Mouse (Mus musculus): Measurements from ENCODE around the gene Uqcrc1. TPM values are rescaled to one million over a fixed set of nuclear protein-coding genes. Genes with fewer than 3 reads are reported as not detected.

The Uqcrc1 gene
- total RNA-seq, 1 experiment from 2014 or later: 254 TPM

Other genes with a start within 250 kb of the Uqcrc1 start
- 21.9 and 29.5 TPM in 2 replicates for gene Prkar2a, start 247.3 kb upstream of the Uqcrc1 start, total RNA-seq (2017)
- 56.8 and 67.9 TPM in 2 replicates for gene Ip6k2, start 152.8 kb upstream of the Uqcrc1 start, total RNA-seq (2017)
- gene Nckipsd, start 128.3 kb upstream of the Uqcrc1 start, total RNA-seq (2017): 1.7 and 2.9 TPM in 2 replicates
- gene Celsr3, start 110.3 kb upstream of the Uqcrc1 start, total RNA-seq (2017): 2.2 TPM in 1 of 2 replicates, not detected in the other
- 1.8 and 1.9 TPM in 2 replicates for gene Slc26a6, start 83.3 kb upstream of the Uqcrc1 start, total RNA-seq (2017)
- gene Tmem89, start 22.0 kb upstream of the Uqcrc1 start, total RNA-seq (2017): 0.65 TPM in 1 of 2 replicates, not detected in the other
- 1.0 TPM in 1 of 2 replicates, not detected in the other for gene Col7a1, start 17.0 kb downstream of the Uqcrc1 start, total RNA-seq (2017)
- not detected in 2 replicates for gene Ucn2, start 49.4 kb downstream of the Uqcrc1 start, total RNA-seq (2017)
- 15.3 and 40.1 TPM in 2 replicates for gene Pfkfb4, start 55.1 kb downstream of the Uqcrc1 start, total RNA-seq (2017)
- 416 and 906 TPM in 2 replicates for gene Shisa5, start 101.9 kb downstream of the Uqcrc1 start, total RNA-seq (2017)
- 5.9 and 13.9 TPM in 2 replicates for gene Trex1, start 123.1 kb downstream of the Uqcrc1 start, total RNA-seq (2017)
- gene Atrip, start 137.5 kb downstream of the Uqcrc1 start, total RNA-seq (2017): 20.9 and 25.5 TPM in 2 replicates
- gene Ccdc51, start 145.9 kb downstream of the Uqcrc1 start, total RNA-seq (2017): 13.3 and 17.6 TPM in 2 replicates
- gene Tma7, start 146.0 kb downstream of the Uqcrc1 start, total RNA-seq (2017): 60.9 and 142 TPM in 2 replicates
- 0.60 and 1.1 TPM in 2 replicates for gene Plxnb1, start 158.8 kb downstream of the Uqcrc1 start, total RNA-seq (2017)
- gene Fbxw21, start 225.4 kb downstream of the Uqcrc1 start, total RNA-seq (2017): not detected in 2 replicates

Data from hematopoietic stem cell, adult 5-6 weeks (primary cell).